Mouse (Mus musculus): ENCODE measurements at regions not wholly inside any gene's neighbourhood (a gene's known extent, or its start where the extent isn't known, plus 50 kb on each side); places are given as distances from the start of the nearest gene placed in this dataset.
A peak's percentile ranks its signal among the peaks of the same experiment; 100 is the strongest.
"Not testable (repeated sequence)": the region's sequence is repeated elsewhere in the genome, so short reads cannot be mapped to it uniquely, and the experiment has no call there.

- peak; percentile 10 for DNase-seq (ENCODE audit: low spot score)
These were observed 51.4 kb upstream of the Dpt start for GRCm38 (mm10) chr1:164744955-164745608.

DNA sequence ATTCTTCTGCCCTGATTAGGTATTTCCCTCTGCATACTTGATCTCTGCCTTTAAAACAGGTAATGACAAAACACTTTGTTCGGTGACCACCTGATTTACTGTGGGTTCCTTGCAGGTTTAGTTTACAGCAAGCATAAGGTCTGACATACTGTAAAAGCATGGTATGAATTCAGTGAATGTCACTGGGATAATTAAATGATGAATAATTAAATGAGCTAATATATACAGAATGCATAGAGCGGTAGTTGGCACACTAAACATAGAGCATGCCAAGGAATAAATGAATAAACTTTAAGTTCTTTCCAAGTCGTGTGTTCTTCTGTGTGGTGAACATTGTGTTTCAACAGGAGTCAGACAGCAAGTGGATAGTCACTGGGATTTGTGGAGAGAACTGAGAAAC, 51.9 kb upstream of the Dpt start:
- no peak for DNase-seq (ENCODE audit: low spot score)

DNA sequence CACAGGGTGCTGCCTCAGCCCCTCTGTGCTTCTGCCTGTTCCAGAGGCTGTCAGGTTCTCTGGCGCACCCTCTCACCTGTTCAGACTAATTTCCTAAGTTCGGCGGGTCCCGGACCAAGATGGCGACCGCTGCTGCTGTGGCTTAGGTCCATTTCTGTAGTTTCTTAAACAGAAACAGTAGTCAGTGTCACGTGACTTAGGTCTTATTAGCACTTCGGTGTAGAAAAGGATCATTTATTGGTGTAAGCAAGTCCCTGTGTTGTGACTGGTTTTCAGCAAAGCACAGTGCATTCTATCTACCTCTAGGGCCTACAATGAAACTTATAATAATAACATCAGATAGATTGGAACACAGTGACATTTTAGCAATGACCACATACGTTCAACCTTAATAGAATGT, 53.5 kb upstream of the Dpt start:
- DNase-seq (ENCODE audit: low spot score), result not testable (repeated sequence)

GRCm38 (mm10) chr1:164735646-164736045, 60.8 kb upstream of the Dpt start:
- DNase-seq (ENCODE audit: low spot score), result no peak

DNA sequence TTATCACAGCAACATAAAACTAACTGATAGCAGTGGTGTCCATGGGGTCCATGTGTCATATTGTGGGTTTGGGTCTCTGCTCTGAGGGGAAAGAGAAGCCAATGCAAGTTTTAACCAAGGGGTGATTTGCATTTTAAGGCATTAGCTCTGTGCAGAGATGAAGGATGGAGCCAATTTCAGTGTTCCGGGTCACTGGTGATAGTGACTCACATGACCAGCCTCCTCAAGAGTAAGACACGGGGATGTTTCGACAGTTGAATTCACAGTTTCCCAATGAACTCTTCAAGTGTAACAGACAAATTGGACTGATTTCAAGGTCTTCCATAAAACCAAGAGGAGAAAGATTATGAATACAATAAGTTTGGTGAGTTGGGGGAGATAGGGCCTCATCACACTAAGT, 62.7 kb upstream of the Dpt start:
- no peak for DNase-seq (ENCODE audit: low spot score)

GRCm38 (mm10) chr1:164722054-164722453, 74.4 kb upstream of the Dpt start:
- DNase-seq (ENCODE audit: low spot score), result no peak

GRCm38 (mm10) chr1:164714905-164715304, 81.5 kb upstream of the Dpt start:
- DNase-seq (ENCODE audit: low spot score), result no peak

DNA sequence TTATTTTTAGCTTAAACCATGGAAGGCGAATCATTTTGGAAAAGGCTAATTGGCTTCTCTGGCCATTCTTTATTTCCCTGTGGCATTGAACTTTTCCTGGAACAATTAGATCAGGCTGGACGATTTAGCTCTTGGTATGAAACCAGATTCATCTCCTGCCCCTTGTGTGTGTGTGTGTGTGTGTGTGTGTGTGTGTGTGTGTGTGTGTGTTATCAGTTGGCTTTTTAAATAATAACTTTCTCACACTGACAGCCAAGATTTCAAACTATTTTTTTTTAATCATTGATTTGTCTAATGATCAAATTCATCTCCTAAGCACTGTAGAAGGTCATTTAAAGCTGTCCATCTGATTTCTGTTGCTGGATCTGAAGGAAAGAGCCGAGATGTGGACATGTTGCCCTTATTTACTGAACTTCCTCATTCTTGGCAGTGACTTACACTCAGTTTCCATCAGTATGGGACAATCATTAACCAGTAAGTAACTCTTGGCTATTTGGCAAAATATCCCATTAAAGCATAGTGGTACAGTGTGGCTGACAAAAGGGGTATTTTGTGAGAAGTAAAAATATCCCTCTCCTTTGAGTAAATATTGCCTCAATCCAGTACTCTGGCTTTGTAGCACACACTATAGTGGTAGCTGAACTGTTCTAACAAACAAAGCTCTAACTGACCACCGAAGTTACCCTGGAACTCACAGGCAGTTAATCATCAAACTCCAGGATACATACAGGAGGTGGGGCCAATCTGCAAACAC, 82.5 kb upstream of the Dpt start:
- DNase-seq (ENCODE audit: low spot score), result no peak

DNA sequence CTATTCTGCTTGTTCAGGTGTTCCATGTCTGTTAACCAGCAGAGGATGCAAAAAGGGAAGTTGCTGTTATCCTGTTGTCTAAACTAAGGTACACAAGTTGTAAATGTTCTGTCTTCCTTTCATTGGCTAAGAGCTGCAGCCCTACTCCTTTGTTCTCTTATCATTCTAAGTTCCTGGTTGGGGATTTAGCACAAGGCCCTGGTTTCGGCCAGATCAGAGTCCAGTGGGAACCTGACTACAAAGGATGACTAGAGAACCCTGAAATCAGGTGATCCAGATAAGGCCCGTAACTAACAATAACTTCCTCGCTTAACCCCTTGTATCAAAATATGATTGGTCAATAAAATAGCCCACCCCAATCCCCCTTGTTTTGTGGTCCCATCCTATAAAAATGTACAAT, 83.9 kb upstream of the Dpt start:
- no peak for DNase-seq (ENCODE audit: low spot score)

DNA sequence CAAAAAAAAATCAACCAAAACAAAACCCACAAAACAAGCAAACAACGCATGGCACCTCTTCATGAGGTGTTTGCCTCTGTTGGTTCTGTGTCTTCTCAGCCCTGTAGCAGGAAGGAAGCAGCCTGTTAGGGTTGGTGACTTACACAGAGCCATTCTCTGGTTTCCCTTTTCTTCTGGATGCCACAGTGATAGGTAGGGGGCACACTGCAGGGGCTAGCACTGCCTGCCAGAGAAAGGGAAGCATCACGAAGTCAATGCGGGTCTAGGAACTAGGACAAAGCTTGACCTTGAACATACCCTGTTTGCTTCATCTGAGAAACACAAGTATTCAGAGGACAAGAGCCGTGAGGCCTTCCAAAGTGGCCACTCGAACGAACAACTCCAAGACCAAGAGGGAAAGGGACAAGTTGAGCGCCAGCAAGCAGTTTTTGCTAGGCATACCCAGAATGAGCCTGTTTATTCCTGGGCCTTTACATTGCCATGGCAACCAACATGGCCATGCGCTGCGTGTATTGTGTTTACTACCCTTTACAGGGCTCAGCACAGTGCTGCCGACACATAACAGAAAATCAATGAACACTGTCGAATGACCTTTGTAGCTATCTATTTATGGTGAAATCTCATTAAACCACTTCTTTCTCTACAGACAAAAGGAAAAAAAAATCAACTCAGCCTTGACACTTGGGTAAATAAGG, 91.9 kb upstream of the Dpt start:
- no peak for DNase-seq (ENCODE audit: low spot score)

- DNase-seq (ENCODE audit: low spot score), result no peak
These were observed 92.8 kb upstream of the Dpt start for GRCm38 (mm10) chr1:164703560-164704131.

GRCm38 (mm10) chr1:164690055-164690454, 106.4 kb upstream of the Dpt start:
- DNase-seq (ENCODE audit: low spot score), result no peak

- no peak for DNase-seq (ENCODE audit: low spot score)
These were observed 107.1 kb upstream of the Dpt start for GRCm38 (mm10) chr1:164689311-164689710.

- no peak for DNase-seq (ENCODE audit: low spot score)
These were observed 112.0 kb upstream of the Dpt start for GRCm38 (mm10) chr1:164684437-164684836.

DNA sequence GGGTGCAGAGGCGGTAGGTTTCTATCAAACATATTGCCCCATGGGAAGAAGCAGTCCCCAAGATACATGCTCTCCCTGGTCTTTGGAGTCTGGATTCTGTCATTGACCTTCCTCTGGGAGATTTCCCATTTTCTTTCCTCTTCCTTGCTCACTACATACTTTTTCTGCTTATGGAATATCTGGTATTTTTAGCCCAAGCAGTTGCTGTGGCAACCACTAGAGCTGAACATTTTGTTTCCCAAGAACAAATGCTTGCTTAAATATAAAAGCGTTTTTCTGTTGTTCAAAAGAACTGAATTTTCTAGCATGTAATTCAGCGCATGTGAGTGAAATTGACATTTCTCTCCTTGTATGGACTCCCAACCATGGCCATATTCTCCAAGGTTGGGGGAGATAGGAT, 112.7 kb upstream of the Dpt start:
- DNase-seq (ENCODE audit: low spot score), result no peak

DNA sequence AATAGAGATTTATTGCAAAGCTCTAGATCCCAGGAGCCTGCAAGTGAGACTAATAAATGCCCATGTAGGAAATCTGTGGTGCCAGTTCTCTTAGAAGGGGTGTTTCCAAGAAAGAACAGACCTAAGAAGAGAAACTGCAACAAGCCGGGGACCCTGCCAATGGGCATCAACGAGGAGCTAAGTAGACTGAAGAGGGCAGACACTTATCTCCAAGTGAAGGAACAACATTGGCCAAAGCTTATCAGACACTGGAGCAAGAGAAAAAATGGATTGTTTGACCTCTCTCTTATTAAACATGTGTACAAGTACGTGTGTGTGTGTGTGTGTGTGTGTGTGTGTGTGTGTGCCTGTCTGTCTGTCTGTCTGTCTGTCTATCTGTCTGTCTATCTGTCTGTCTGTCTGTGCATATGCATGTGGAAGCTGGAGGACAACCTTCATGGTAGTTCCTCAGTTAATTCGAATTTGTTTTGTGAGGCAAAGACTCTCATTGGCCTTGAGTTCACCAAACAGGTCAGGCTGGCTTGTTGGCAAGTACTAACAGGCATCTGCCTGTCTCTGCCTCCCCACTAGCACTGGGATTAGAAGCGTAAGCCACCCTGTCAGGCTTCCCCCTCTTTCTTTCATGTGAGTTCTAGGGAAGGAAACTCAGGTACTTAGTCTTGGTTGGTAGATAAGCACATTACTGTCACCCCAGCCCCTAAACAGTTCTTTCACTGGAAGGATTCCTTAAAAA, 113.4 kb upstream of the Dpt start:
- DNase-seq (ENCODE audit: low spot score), result no peak

DNA sequence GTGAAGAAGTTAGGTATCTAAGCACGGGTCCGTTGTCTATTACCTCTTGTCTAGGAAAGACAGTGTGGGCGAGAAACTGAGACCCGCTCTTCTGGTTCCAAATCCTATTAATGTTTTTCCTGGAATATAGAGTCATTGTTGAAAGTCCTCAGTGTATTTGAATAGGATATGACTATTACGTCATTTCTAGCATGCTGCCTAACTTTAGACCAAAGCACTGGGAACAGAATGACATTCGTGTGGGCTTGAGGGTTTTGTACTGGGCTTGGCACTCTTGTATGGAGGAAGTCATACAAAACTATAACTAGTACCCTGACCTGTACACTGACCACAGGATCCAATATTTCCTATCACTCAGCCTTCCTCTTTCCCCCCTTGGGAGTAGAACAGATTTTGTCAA, 114.0 kb upstream of the Dpt start:
- DNase-seq (ENCODE audit: low spot score), result no peak

DNA sequence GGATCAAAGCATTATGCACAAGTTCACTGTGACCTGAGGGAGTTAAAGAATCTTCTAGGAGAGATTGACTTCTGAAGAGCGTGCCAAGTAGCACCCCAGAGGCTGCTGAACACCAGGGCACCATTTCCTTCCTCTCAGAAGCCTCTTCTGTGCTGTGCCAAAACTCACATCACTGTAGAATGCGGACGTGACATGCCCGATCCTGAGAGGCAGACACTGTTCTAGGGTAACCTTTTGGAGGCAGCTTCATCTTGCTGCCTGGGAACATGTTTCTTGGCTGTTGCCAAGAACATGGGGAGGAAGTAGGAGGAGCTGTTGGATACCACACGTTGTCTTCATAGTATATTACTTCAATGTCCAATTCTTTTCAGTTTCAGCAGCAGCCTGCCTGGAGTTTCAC, 114.9 kb upstream of the Dpt start:
- peak; percentile 9 for DNase-seq (ENCODE audit: low spot score)

GRCm38 (mm10) chr1:164678303-164678702, 118.1 kb upstream of the Dpt start:
- no peak for DNase-seq (ENCODE audit: low spot score)

DNA sequence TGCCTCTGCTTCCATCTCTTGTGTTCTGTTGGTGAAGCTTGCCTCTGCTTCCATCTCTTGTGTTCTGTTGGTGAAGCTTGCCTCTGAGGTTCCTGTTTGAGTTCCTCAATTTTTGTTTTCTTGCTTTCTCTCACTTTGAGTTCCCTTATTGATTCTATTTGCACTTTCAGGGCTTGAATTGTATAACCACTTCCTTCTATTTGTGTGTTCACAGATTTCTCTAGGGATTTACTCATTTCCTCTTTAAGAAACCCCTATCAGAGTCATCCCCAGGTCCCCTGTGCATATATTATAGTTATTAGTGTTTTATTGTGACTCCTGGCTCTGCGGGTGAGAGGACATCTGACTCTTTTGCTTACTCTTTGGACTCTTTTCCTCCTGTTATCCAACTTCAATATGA, 144.2 kb upstream of the Dpt start:
- DNase-seq (ENCODE audit: low spot score), result no peak

- DNase-seq (ENCODE audit: low spot score), result no peak
These were observed 158.5 kb upstream of the Dpt start for GRCm38 (mm10) chr1:164637901-164638462.

DNA sequence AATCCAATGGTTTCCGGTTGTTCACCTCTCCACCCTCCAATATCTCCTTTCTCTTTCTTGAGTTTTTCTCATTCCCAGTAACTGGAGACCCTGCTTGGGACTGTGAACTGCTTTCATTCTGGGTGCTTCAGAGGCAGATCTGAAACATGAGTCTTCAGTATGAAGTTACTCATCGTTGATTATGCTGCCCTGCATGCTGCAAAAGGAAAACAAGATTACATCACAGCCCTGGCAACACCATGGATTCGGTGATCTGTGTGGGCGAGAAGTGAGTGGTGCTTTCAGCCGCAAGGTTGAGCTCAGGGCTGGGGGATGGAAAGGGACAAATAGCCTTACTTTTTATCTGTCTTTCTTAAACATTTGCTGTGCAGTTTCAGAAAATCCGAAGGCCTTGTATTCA, 164.8 kb upstream of the Dpt start:
- DNase-seq (ENCODE audit: low spot score), result peak; percentile 23

Data from urinary bladder, postnatal 14 days (tissue).